ENCODE assay signal across 12 mouse cellular contexts in the genomic region with DNA sequence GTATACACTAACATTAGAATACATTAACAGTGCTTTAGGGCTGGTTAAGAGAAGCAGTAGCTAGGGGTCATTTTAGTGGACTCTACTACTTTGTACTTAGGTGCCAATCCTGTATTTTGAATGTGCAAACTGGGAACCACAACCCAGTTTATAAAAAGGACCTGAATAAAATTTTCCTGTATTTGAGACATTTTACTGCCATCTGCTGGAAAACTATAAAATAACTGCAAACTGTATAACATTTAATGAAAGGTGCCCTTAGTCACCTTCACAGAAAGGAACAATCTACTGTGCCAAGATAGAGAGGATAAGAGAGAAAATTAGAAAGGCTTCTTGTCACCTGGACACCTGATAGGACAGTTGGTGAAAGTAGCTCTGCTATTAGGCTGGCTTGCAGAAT.
A peak's percentile ranks its signal among the peaks of the same experiment; 100 is the strongest.
DNase-seq lines count a peak whose midpoint lies in the region; ATAC-seq and TF ChIP-seq lines count a peak whose summit lies in the region.
"Had no signal": no experiment of that assay in that cellular context is flagged by ENCODE, and none has a peak within 500 bp of the region (broad histone marks: within the 10 kb centered on the region; RNA-seq: fewer than 3 reads in every experiment).

No protein-coding gene starts in this region.

- H3K27ac ChIP-seq in liver, adult 2 months (replicated peaks; ENCODE audit: insufficient read depth, low read depth, low read length): no peak overlapping the region
- H3K27ac ChIP-seq in liver, embryonic 12.5 days: no peak overlapping the region
- H3K27ac ChIP-seq in midbrain, postnatal 0 days (ENCODE audit: low read depth, low read length): no peak overlapping the region
- H3K27ac ChIP-seq: neural tube, embryonic 15.5 days had no signal

- no peaks in the 10 kb centered on the region for H3K9me3 ChIP-seq in liver, embryonic 12.5 days (replicated peaks)
- H3K9me3 ChIP-seq in midbrain, postnatal 0 days (ENCODE audit: low read length): no peaks in the 10 kb centered on the region
- H3K9me3 ChIP-seq: neural tube, embryonic 15.5 days had no signal

- 0 out of 2 replicates have a peak, but pooled peaks have one; percentile 31 for ATAC-seq in frontal cortex, adult (ENCODE audit: low TSS enrichment)
- no peak for ATAC-seq in liver, embryonic 12.5 days
- no peak for ATAC-seq in midbrain, postnatal 0 days (ENCODE audit: low FRiP score)

- intact Hi-C loops in heart, postnatal 14 days (cut with DNase I): loop anchor here (5.0 kb wide), 1 partner anchor 193 kb away; no protein-coding TSS in a partner anchor

- H3K4me3 ChIP-seq in liver, adult 2 months (ENCODE audit: insufficient read depth, low read depth, low read length): no peak overlapping the region
- no peak overlapping the region for H3K4me3 ChIP-seq in liver, embryonic 12.5 days
- H3K4me3 ChIP-seq in midbrain, postnatal 0 days (ENCODE audit: low read depth, low read length): no peak overlapping the region
- H3K4me3 ChIP-seq: neural tube, embryonic 15.5 days had no signal

- H3K4me1 ChIP-seq in liver, adult 2 months (ENCODE audit: control insufficient read depth, insufficient read depth, low read length): no peaks in the 10 kb centered on the region; the same call in 1 of the 2 replicates
- H3K4me1 ChIP-seq in liver, embryonic 12.5 days: no peaks in the 10 kb centered on the region
- H3K4me1 ChIP-seq in midbrain, postnatal 0 days (ENCODE audit: insufficient read depth, low read length): no peaks in the 10 kb centered on the region
- H3K4me1 ChIP-seq: neural tube, embryonic 15.5 days had no signal

- H3K79me2 ChIP-seq in liver, adult 2 months (ENCODE audit: control insufficient read depth, insufficient read depth, low read length): no peaks in the 10 kb centered on the region; the same call in 1 of the 2 replicates

- H3K27me3 ChIP-seq in liver, adult 2 months (ENCODE audit: control insufficient read depth, insufficient read depth, low read length): no peaks in the 10 kb centered on the region
- H3K27me3 ChIP-seq in liver, embryonic 12.5 days (replicated peaks): no peaks in the 10 kb centered on the region
- no peaks in the 10 kb centered on the region for H3K27me3 ChIP-seq in midbrain, postnatal 0 days (ENCODE audit: insufficient read depth, low read length)
- H3K27me3 ChIP-seq: neural tube, embryonic 15.5 days had no signal

- H3K4me2 ChIP-seq in liver, embryonic 12.5 days: no peak overlapping the region
- no peak overlapping the region for H3K4me2 ChIP-seq in midbrain, postnatal 0 days (ENCODE audit: low read depth, low read length, poor library complexity, severe bottlenecking)
- H3K4me2 ChIP-seq: neural tube, embryonic 15.5 days had no signal

- no peak for TF ChIP-seq CTCF in liver, adult 2 months (IDR thresholded peaks at IDR 0.05; ENCODE audit: low read depth, low read length)
- peak; percentile 72 for TF ChIP-seq CTCF in midbrain, postnatal 0 days (IDR thresholded peaks at IDR 0.05)

- H3K36me3 ChIP-seq in liver, adult 2 months (ENCODE audit: control insufficient read depth, insufficient read depth, low read length): no peaks in the 10 kb centered on the region
- H3K36me3 ChIP-seq in liver, embryonic 12.5 days: no peaks in the 10 kb centered on the region
- no peaks in the 10 kb centered on the region for H3K36me3 ChIP-seq in midbrain, postnatal 0 days (ENCODE audit: insufficient read depth, low read length)
- H3K36me3 ChIP-seq: neural tube, embryonic 15.5 days had no signal

- no peak overlapping the region for H3K9ac ChIP-seq in liver, adult 2 months (ENCODE audit: low read depth, low read length)
- H3K9ac ChIP-seq in liver, embryonic 12.5 days: no peak overlapping the region
- H3K9ac ChIP-seq in midbrain, postnatal 0 days (replicated peaks; ENCODE audit: low read length, poor library complexity, severe bottlenecking): no peak overlapping the region
- H3K9ac ChIP-seq: neural tube, embryonic 15.5 days had no signal

- TF ChIP-seq POLR2A in liver, adult 2 months (IDR thresholded peaks at IDR 0.05; ENCODE audit: extremely low read depth, insufficient read depth, low read length): no peak

- DNase-seq in frontal cortex, postnatal 25 days (ENCODE audit: low spot score in 2 of 2): no peak
- peak; percentile 48 for DNase-seq in liver, adult 2 months (ENCODE audit: extremely low read depth, low read depth, low spot score)
- DNase-seq in MN1 (ENCODE audit: low spot score): peak; percentile 56
- peak; percentile 70 for DNase-seq in midbrain, postnatal 0 days (ENCODE audit: low spot score)
- DNase-seq in heart, postnatal 14 days: no peak
- no peak for DNase-seq in thymus, postnatal 4 days
- DNase-seq: adrenal gland, postnatal 36 days; cerebellum, postnatal 36 days; kidney, postnatal 10 days had no signal

Comparison
In these comparisons a context has a peak if more than half of its experiments do, and no peak if none do; other contexts are left out.
1. DNase-seq: peak in liver, adult 2 months (single experiment), MN1 (single experiment) and midbrain, postnatal 0 days (single experiment); none in frontal cortex, postnatal 25 days (0 of 2), heart, postnatal 14 days (0 of 2) and thymus, postnatal 4 days (single experiment).